Mouse (Mus musculus): ENCODE results near the gene Kcnc4. TPM values are rescaled to one million over a fixed set of nuclear protein-coding genes. Genes with fewer than 3 reads are reported as not detected.
A peak's percentile ranks its signal among the peaks of the same experiment; 100 is the strongest.

Kcnc4 gene
- polyA plus RNA-seq (2016; fragmentation: Nextera tagmentation; extraction: Ambion mirVana) = 0.32 and 0.33 TPM in 2 replicates

DNA sequence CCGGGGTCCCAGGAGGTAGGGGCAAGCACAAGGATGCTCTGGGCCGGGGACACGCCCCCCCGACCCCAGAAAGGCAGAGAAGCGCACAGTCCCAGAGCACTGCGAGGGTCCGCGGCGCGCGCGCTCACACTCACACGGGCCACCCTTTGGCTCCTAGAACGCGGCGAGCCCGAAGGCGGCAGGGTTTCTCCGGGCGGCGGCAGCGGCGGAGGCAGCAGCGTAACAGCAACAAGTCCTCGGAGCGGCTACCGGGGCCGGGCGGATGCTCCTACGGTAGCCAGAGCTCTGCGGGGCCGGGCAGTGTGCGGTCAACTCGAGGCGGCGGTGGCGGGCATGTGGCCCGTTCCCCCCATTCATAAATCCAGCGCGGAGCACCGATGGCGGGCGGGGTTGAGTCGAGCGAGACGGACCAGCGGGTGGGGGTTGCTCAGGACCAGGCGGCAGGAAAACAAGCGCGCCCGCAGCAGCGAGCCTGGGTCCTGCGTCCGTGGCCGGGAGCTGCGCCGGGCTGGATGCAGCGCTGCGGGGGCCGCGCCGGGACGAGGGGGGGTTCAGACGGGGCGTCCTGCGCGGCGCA is at the start of gene Kcnc4:
Gene Kcnc4 (minus strand): TSS at position 357 of the 577 bp plus-strand sequence.
- DNase-seq (ENCODE audit: low spot score) = peak; percentile 71
- peak within 1 kb of the TSS; percentile 65 for H3K4me3 ChIP-seq
- H3K9me3 ChIP-seq = no peaks in the 10 kb centered on the region
- no peaks in the 10 kb centered on the region for H3K36me3 ChIP-seq (replicated peaks)
- peaks cover 100% of the 10 kb centered on the region for H3K27me3 ChIP-seq (replicated peaks; ENCODE audit: low read depth, poor library complexity, severe bottlenecking)
- peak within 1 kb of the TSS; percentile 44; the same call in 1 of the 2 replicates for H3K27ac ChIP-seq (replicated peaks)
- 1% methylated on average over 68 of the region's 68 CpGs for WGBS
- peaks cover 39% of the 10 kb centered on the region for H3K4me1 ChIP-seq

DNA sequence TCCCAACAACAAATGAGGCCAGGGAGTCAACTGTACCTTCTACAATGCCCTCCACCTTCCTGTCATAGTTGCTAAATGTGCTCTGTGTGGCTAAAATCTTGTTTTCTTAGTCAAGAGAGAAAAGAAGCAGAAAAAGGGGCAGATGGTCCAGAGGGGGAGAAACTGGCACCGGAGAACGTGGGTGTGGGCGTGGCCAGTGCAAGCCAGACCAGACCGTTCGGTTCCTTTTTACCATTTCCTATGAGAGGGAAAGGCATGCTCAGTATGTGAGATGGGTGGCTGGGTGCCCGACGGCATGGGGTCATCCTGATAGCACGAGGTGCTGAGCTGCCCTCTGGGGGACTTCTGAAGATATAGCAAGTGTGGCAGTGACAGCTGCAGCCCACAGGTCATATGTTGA is 49.3 kb upstream of the Kcnc4 start:
- DNase-seq (ENCODE audit: low spot score) = no peak
- Histone ChIP-seq H3K4me1 (peaks cover 58% of the 10 kb centered on the region), H3K4me3 (no peak overlapping the region), H3K27ac (replicated peaks) (no peak overlapping the region), H3K27me3 (replicated peaks; ENCODE audit: low read depth, poor library complexity, severe bottlenecking) (peaks cover 12% of the 10 kb centered on the region), H3K36me3 (replicated peaks) (no peaks in the 10 kb centered on the region), H3K9me3 (no peaks in the 10 kb centered on the region)
- WGBS = 77% methylated on average over 8 of the region's 8 CpGs

DNA sequence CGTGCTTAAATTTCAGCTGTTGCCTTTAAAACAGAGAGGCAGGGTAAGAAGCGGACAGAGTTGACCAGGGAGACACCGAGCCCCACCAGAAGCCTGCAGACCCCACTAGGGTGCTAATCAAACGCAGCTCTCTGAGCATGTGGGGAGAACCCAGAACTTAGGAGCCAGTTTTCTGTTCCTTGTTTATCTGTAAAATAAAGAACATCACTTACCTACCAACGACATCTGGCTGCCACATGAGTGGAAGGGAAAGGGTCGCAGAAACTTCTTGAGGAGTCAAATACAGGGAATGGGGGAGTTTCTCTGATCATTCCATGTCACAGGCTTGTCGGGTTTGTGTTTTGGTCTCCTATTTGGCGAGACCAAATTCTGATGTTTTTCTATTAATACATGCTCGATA is 48.6 kb upstream of the Kcnc4 start:
- 59% methylated on average over 9 of the region's 9 CpGs for WGBS
- no peak for DNase-seq (ENCODE audit: low spot score)

DNA sequence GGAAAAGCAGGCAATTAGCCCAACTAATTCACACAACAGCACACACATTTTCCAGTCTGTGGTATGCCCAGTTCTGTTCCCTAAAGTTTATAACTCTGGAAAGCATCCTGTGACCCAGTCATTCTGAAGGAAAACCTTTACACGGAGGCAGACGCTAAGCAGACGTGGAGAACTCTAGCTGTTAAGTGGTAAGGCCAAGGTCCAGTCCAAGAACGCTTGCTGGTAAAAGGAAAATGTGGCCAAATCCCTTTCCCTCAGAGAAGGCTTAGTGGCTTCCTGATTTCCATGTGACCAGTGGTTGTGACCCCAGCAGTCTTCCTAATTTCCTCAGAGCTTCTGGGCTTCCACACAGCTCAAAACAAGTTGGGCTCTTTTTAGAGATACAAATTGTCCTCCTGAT is 47.2 kb upstream of the Kcnc4 start:
- H3K27me3 ChIP-seq (replicated peaks; ENCODE audit: low read depth, poor library complexity, severe bottlenecking) = no peaks in the 10 kb centered on the region
- DNase-seq (ENCODE audit: low spot score) = no peak
- 68% methylated on average over 4 of the region's 4 CpGs for WGBS
- H3K36me3 ChIP-seq (replicated peaks) = no peaks in the 10 kb centered on the region
- peaks cover 54% of the 10 kb centered on the region for H3K4me1 ChIP-seq
- no peak overlapping the region for H3K4me3 ChIP-seq
- H3K27ac ChIP-seq (replicated peaks) = 0 out of 2 replicates have a peak overlapping the region, but pooled peaks have one; percentile 2
- no peaks in the 10 kb centered on the region for H3K9me3 ChIP-seq

More for the DNA sequence above, 48.6 kb upstream of the Kcnc4 start:
- peaks cover 6% of the 10 kb centered on the region; the same call in 1 of the 2 replicates for H3K27me3 ChIP-seq (replicated peaks; ENCODE audit: low read depth, poor library complexity, severe bottlenecking)
- peak overlapping the region; percentile 40; the same call in 1 of the 2 replicates for H3K27ac ChIP-seq (replicated peaks)
- no peak overlapping the region for H3K4me3 ChIP-seq
- H3K4me1 ChIP-seq = peaks cover 53% of the 10 kb centered on the region
- no peaks in the 10 kb centered on the region for H3K36me3 ChIP-seq (replicated peaks)
- H3K9me3 ChIP-seq = no peaks in the 10 kb centered on the region

DNA sequence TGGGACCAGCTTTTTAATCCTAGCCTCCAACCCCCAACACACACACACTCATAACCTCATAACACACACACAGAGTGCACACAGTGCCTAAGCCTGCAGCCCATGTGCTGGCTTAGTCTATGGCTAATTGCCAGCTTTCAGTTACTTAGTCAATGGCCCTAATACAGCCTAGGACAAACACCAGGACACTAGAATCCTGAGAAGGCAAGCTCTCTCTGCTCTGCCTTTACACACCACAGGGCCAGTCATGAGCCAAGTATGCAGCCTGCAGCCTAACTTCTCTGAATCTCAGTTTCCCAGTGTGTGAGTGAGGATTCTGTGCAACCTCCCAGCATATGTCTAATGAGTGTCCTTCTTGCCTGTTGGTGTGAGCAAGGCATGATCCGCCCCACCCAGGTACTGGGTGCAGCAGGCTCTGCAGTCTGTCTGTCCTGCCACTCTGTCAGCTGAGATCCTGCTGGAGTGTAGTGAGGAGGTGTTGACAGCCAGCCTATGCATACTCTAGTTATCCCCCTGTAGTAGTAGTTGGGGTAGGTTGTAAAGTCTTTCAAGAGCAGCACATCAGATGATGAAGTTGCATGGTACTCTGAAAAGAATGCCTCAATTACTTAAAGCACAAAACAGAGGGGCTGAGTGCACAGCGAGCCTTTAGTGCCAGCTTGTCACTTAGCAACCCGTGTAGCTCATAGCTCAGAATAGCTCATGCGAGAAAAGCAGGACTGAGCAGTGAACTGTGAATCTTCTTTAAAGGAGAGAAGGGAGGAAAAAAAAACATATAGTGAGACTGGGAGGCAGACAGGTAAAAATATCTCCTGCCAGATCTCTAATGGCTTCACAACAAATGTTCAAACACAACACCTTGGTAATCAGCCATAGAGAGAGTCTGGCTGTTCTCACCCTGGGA is 46.4 kb upstream of the Kcnc4 start:
- Histone ChIP-seq H3K27ac (replicated peaks) (no peak overlapping the region), H3K36me3 (replicated peaks) (peaks cover 1% of the 10 kb centered on the region), H3K4me3 (no peak overlapping the region), H3K27me3 (replicated peaks; ENCODE audit: low read depth, poor library complexity, severe bottlenecking) (no peaks in the 10 kb centered on the region), H3K4me1 (peaks cover 49% of the 10 kb centered on the region), H3K9me3 (peaks cover under 1% of the 10 kb centered on the region; the same call in 1 of the 2 replicates)
- WGBS = 53% methylated on average over 4 of the region's 4 CpGs
- DNase-seq (ENCODE audit: low spot score) = no peak

DNA sequence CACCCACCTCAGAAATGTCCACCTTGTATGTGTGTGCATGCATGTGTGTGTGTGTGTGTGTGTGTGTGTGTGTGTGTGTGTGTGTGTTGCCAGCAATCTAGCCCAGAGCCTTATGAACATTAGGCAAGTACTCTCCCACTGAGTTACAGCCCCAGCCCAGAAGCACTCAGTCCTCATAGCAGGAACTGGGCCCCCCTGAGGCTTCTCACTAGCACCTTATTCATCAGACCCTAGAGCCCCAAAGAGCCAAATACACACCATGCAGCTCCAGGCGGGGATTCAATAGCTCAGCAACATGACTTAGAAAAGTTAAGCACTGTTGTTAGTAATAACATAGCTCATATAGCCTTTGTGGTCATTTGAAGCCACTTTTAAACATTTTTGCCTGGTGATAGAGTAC is 45.2 kb upstream of the Kcnc4 start:
- DNase-seq (ENCODE audit: low spot score) = no peak
- 63% methylated on average over 1 of the region's 1 CpGs for WGBS
- no peak overlapping the region for H3K27ac ChIP-seq (replicated peaks)

DNA sequence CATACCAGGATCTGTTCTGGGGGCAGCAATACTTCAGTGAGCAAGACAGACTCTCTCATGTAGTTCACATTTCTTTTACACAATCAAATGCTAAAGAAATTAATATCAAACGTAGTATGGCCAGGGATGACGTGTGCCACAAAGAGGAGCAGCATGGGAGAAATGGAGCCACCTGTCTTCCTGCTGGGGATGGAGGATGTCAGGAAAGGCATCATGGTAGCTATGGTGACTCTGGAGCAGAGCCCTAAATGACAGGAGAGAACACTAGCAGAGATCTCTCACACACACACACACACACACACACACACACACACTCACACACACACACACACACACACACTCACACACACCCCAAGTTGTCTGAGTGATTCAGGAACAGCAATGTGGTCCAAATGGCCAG is 44.4 kb upstream of the Kcnc4 start:
- Histone ChIP-seq H3K4me3 (no peak overlapping the region), H3K36me3 (replicated peaks) (peaks cover 20% of the 10 kb centered on the region), H3K4me1 (peaks cover 33% of the 10 kb centered on the region), H3K27ac (replicated peaks) (no peak overlapping the region), H3K9me3 (peaks cover 14% of the 10 kb centered on the region), H3K27me3 (replicated peaks; ENCODE audit: low read depth, poor library complexity, severe bottlenecking) (no peaks in the 10 kb centered on the region)
- 83% methylated on average over 2 of the region's 2 CpGs for WGBS
- no peak for DNase-seq (ENCODE audit: low spot score)

More for the DNA sequence above, 45.2 kb upstream of the Kcnc4 start:
- Histone ChIP-seq H3K4me1 (peaks cover 39% of the 10 kb centered on the region), H3K36me3 (replicated peaks) (peaks cover 13% of the 10 kb centered on the region), H3K4me3 (no peak overlapping the region), H3K27me3 (replicated peaks; ENCODE audit: low read depth, poor library complexity, severe bottlenecking) (no peaks in the 10 kb centered on the region), H3K9me3 (peaks cover 12% of the 10 kb centered on the region)

DNA sequence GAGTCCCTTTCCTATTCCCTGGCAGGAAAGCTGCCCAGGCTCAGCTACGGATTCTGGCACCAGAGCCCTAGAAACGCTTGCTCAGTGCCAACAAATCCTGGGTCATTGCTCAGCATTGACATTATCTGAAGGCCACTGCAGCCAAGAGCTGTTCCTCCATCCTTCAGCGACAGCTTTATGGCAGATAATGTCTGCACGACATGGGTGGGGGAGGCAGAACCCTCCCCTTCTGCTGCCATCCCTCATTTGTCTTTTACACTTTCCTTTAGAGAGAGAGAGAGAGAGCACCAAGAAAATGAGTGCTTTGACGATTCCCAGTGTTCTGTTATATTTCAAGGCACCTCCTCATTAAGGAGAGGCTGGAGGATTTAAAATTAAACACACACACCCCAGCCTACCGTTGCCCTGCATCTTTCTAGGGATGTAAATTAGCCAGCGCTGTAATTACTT is 42.4 kb upstream of the Kcnc4 start:
- no peak overlapping the region for H3K27ac ChIP-seq (replicated peaks)
- H3K4me3 ChIP-seq = no peak overlapping the region
- peaks cover 21% of the 10 kb centered on the region for H3K4me1 ChIP-seq
- H3K27me3 ChIP-seq (replicated peaks; ENCODE audit: low read depth, poor library complexity, severe bottlenecking) = no peaks in the 10 kb centered on the region
- no peak for DNase-seq (ENCODE audit: low spot score)
- H3K9me3 ChIP-seq = peaks cover 14% of the 10 kb centered on the region
- 78% methylated on average over 7 of the region's 7 CpGs for WGBS
- H3K36me3 ChIP-seq (replicated peaks) = peaks cover 20% of the 10 kb centered on the region

DNA sequence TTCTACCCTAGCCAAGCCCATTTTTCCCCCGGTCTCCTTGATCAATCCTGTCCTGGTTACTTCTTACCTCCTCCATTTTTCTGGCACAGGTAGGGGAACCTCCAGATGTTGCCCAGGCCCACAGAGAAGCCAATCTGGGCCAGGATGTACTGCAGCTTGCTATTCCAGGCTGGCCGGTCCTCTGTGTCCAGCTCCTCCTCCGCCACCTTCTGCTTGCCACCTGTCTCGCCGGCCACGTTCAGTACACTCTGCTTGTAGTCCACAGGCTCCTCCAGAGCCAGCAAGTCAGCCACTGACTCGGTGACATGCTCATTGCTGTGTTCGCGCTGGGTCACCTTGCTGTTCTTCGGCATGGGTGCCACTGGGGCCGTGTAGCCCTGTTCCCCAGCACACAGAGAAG is 40.9 kb upstream of the Kcnc4 start:
- peaks cover 7% of the 10 kb centered on the region; the same call in 1 of the 2 replicates for H3K4me1 ChIP-seq
- no peak overlapping the region for H3K4me3 ChIP-seq
- peaks cover 14% of the 10 kb centered on the region for H3K9me3 ChIP-seq
- DNase-seq (ENCODE audit: low spot score) = no peak
- peaks cover 20% of the 10 kb centered on the region for H3K36me3 ChIP-seq (replicated peaks)
- H3K27ac ChIP-seq (replicated peaks) = no peak overlapping the region
- no peaks in the 10 kb centered on the region for H3K27me3 ChIP-seq (replicated peaks; ENCODE audit: low read depth, poor library complexity, severe bottlenecking)
- WGBS = 96% methylated on average over 11 of the region's 11 CpGs

DNA sequence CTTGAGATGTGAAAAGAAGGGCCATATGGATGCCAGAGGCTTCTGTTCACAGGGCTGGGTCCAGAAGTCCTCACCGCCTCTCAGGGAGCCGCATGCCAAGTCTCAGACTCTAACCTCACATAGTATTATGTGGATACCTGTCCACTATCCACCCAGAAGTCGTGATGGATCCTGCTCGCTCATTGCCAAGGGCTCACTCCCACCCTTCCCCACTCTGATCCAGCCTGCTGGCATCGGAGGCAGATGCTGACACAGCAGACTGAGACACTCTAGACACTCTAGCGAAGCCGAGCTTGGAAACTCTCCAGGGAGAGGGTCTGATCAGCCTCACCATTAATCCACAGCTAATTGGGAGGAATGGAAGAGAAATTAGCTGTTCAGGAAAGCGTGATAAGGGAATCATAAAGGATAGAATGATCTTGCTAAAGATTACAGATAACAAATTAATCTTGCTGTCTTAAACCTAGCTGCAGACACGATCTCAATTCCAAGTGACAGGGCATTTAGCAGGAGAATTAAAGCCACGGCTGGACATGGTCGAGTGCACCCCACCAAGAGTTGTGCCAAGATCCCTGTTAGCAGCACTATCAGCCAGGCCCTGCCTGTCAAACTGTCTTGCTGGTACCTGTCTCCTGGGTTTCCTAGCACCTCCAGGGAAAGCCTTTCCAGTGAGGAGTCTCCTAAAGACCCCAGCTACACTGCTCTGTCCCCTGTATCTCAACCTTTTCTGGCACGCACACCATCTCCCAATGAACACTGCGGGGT is 36.9 kb upstream of the Kcnc4 start:
- H3K4me3 ChIP-seq = no peak overlapping the region
- H3K27ac ChIP-seq (replicated peaks) = no peak overlapping the region
- peaks cover 14% of the 10 kb centered on the region for H3K9me3 ChIP-seq
- no peaks in the 10 kb centered on the region for H3K4me1 ChIP-seq
- no peak for DNase-seq (ENCODE audit: low spot score)
- 77% methylated on average over 13 of the region's 13 CpGs for WGBS
- peaks cover 20% of the 10 kb centered on the region for H3K36me3 ChIP-seq (replicated peaks)
- no peaks in the 10 kb centered on the region for H3K27me3 ChIP-seq (replicated peaks; ENCODE audit: low read depth, poor library complexity, severe bottlenecking)

DNA sequence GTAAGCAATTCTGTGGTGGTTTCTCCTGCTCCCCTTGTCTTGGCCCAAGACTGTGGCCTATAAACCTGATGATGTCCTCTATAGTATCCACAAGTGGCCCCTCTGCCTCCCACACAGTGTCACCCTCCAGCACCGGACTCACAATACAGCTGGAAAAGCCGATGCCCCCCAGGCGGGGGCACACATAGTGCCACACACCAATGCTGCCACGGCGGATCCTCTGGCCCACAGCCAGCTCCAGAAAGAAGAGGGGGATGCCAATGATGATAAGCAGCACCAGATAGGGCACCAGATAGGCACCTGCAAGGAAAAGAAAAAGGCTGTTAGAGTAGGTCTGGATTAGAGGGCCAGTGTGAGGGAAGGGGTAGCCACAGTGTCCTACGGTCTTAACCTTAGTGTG is 36.2 kb upstream of the Kcnc4 start:
- H3K4me1 ChIP-seq = no peaks in the 10 kb centered on the region
- no peak overlapping the region for H3K4me3 ChIP-seq
- no peak overlapping the region for H3K27ac ChIP-seq (replicated peaks)
- WGBS = 89% methylated on average over 6 of the region's 6 CpGs
- H3K27me3 ChIP-seq (replicated peaks; ENCODE audit: low read depth, poor library complexity, severe bottlenecking) = no peaks in the 10 kb centered on the region
- H3K9me3 ChIP-seq = peaks cover 12% of the 10 kb centered on the region
- DNase-seq (ENCODE audit: low spot score) = no peak
- peaks cover 17% of the 10 kb centered on the region for H3K36me3 ChIP-seq (replicated peaks)

DNA sequence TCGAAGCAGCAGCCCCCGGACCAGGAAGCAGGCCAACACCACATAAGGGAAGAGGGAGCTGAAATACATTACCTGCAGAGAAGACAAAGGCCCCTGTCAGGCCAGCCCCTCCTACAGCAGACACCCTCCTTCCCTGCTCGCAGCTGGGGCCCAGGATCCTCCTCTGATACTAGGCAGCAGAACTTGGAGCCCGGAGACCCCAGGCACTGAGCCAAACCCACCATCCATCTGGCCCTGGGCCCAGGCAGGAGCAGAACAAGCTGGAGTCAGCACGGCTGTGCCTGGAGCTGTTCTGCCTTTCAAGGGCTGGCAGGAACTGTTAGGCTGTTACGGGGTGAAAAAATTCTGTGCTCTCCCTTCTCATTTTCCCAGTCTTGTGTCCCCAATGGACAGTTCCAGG is 32.1 kb upstream of the Kcnc4 start:
- DNase-seq (ENCODE audit: low spot score) = no peak
- Histone ChIP-seq H3K4me3 (no peak overlapping the region), H3K27ac (replicated peaks) (no peak overlapping the region), H3K9me3 (no peaks in the 10 kb centered on the region), H3K27me3 (replicated peaks; ENCODE audit: low read depth, poor library complexity, severe bottlenecking) (no peaks in the 10 kb centered on the region), H3K4me1 (no peaks in the 10 kb centered on the region), H3K36me3 (replicated peaks) (no peaks in the 10 kb centered on the region; the same call in 1 of the 2 replicates)
- WGBS = 67% methylated on average over 6 of the region's 6 CpGs

All from embryonic facial prominence, embryonic 10.5 days (tissue).